Mouse (Mus musculus) retina, postnatal 7 days (tissue): Measurements from ENCODE around the gene Ttll1.

Source experiments
- DNase-seq: peaks from one replicate; pipeline ENCODE4 v3.0.0-alpha.2; 2012; ENCODE audit warnings: low read depth, low spot score

The Ttll1 gene

GRCm38 (mm10) chr15:83457541-83457940, 53.2 kb downstream of the Ttll1 start:
- no peak for DNase-seq

GRCm38 (mm10) chr15:83455637-83456036, 55.1 kb downstream of the Ttll1 start:
- DNase-seq, result no peak

GRCm38 (mm10) chr15:83455034-83455433, 55.7 kb downstream of the Ttll1 start:
- no peak for DNase-seq

GRCm38 (mm10) chr15:83454419-83454818, 56.3 kb downstream of the Ttll1 start:
- no peak for DNase-seq

- DNase-seq, result no peak
Measured at GRCm38 (mm10) chr15:83453879-83454278, 56.8 kb downstream of the Ttll1 start.

GRCm38 (mm10) chr15:83452219-83452760, 58.4 kb downstream of the Ttll1 start:
- DNase-seq, result no peak

GRCm38 (mm10) chr15:83451621-83452210, 59.0 kb downstream of the Ttll1 start:
- DNase-seq, result no peak

GRCm38 (mm10) chr15:83450007-83450406, 60.7 kb downstream of the Ttll1 start:
- DNase-seq, result no peak

GRCm38 (mm10) chr15:83448646-83449045, 62.0 kb downstream of the Ttll1 start:
- DNase-seq, result no peak

GRCm38 (mm10) chr15:83447791-83448544, 62.7 kb downstream of the Ttll1 start:
- no peak for DNase-seq

GRCm38 (mm10) chr15:83445908-83446307, 64.8 kb downstream of the Ttll1 start:
- no peak for DNase-seq

GRCm38 (mm10) chr15:83445383-83445782, 65.3 kb downstream of the Ttll1 start:
- no peak for DNase-seq

GRCm38 (mm10) chr15:83444425-83444824, 66.3 kb downstream of the Ttll1 start:
- no peak for DNase-seq

GRCm38 (mm10) chr15:83442495-83443037, 68.1 kb downstream of the Ttll1 start:
- DNase-seq, result no peak

GRCm38 (mm10) chr15:83440726-83441125, 70.0 kb downstream of the Ttll1 start:
- no peak for DNase-seq

- no peak for DNase-seq
Measured at GRCm38 (mm10) chr15:83436541-83436940, 74.2 kb downstream of the Ttll1 start.

- no peak for DNase-seq
Measured at GRCm38 (mm10) chr15:83435324-83436090, 75.2 kb downstream of the Ttll1 start.

- DNase-seq, result no peak
Measured at GRCm38 (mm10) chr15:83434692-83435091, 76.0 kb downstream of the Ttll1 start.
